Mouse (Mus musculus) limb, embryonic 14.5 days (tissue): ENCODE results near the gene Ctf1. TPM values are rescaled to one million over a fixed set of nuclear protein-coding genes. Genes with fewer than 3 reads are reported as not detected.

ENCODE experiments used
- ATAC-seq: fragments of 200-750 bp; cut with Nextera tagmentation; 2 replicates; pipeline ENCODE4 v1.8.0; 2017; ENCODE audit warnings: low read depth, moderate number of reproducible peaks, moderate TSS enrichment; ENCODE audit not compliant: low FRiP score
- DNase-seq: peaks from one replicate; pipeline ENCODE4 v3.0.0-alpha.2; 2015; ENCODE audit warnings: low spot score
- H3K27ac ChIP-seq: fragments of 300-500 bp; sonication (generic); replicated peaks from 2 replicates; pipeline ENCODE4 v1.5.1; 2014; ENCODE audit warnings: low read depth, mild to moderate bottlenecking, low read length, moderate library complexity, mixed read lengths
- H3K27me3 ChIP-seq: fragments of 300-500 bp; sonication (generic); 2 replicates; pipeline ENCODE4 v1.6.1; 2014; ENCODE audit warnings: low read length, mixed read lengths; ENCODE audit not compliant: control insufficient read depth, insufficient read depth
- H3K36me3 ChIP-seq: fragments of 300-500 bp; sonication (generic); 2 replicates; pipeline ENCODE4 v1.6.1; 2014; ENCODE audit warnings: mild to moderate bottlenecking, low read length, moderate library complexity, mixed read lengths; ENCODE audit not compliant: control insufficient read depth, insufficient read depth
- H3K4me1 ChIP-seq: fragments of 300-500 bp; sonication (generic); 2 replicates; pipeline ENCODE4 v1.6.1; 2014; ENCODE audit warnings: antibody characterized with exemption, low read length, mixed read lengths; ENCODE audit not compliant: control insufficient read depth, insufficient read depth
- H3K4me2 ChIP-seq: fragments of 300-500 bp; sonication (generic); replicated peaks from 2 replicates; pipeline ENCODE4 v1.6.1; 2014; ENCODE audit warnings: low read depth, mild to moderate bottlenecking, low read length, moderate library complexity; ENCODE audit not compliant: severe bottlenecking
- H3K4me3 ChIP-seq: fragments of 300-500 bp; sonication (generic); replicated peaks from 2 replicates; pipeline ENCODE4 v1.5.1; 2014; ENCODE audit warnings: low read length
- H3K9ac ChIP-seq: fragments of 300-500 bp; sonication (generic); 2 replicates; pipeline ENCODE4 v1.6.1; 2014; ENCODE audit warnings: mild to moderate bottlenecking, low read depth, low read length, moderate library complexity; ENCODE audit not compliant: severe bottlenecking
- H3K9me3 ChIP-seq: fragments of 300-500 bp; sonication (generic); 2 replicates; pipeline ENCODE4 v1.6.1; 2016; ENCODE audit warnings: low read length; ENCODE audit not compliant: control insufficient read depth
- POLR2A ChIP-seq: fragments of 200-500 bp; IDR thresholded peaks from 2 replicates; pipeline ENCODE4 v1.8.0; 2012; ENCODE audit warnings: inconsistent platforms, mild to moderate bottlenecking, moderate library complexity, borderline replicate concordance; ENCODE audit not compliant: insufficient read depth, insufficient read length; ENCODE audit errors: extremely low read depth
- WGBS: fragments of 180-500 bp; shearing (Covaris S2); extraction: QIAGEN DNeasy Blood & Tissue Kit; methylation state at CpG from one replicate; pipeline ENCODE4 v1.1.7; 2014; 5-methylcytosine and 5-hydroxymethylcytosine counted together
- microRNA counts: library from miRNA; unstranded; fragments of <30 nt; microRNA quantifications from one replicate; lab custom pipeline; 2016
- microRNA-seq: library from miRNA; unstranded; fragments of <30 nt; microRNA quantifications from one replicate; pipeline ENCODE4, GENCODE M21; 2016
- polyA plus RNA-seq, 2 experiments: library from polyadenylated mRNA; depleted of rRNA in 1 of 2; stranded (reverse) in 1 of 2; unstranded in 1 of 2; fragments of >200 nt; fragmentation: Nextera tagmentation in 1 of 2; extraction: Ambion mirVana in 1 of 2; gene quantifications; 2 replicates each; pipeline versions ENCODE4 v1.2.1 to v1.2.3; 2012 to 2014

The Ctf1 gene
- polyA plus RNA-seq, 2 experiments: 34.9 to 53.6 TPM

DNA sequence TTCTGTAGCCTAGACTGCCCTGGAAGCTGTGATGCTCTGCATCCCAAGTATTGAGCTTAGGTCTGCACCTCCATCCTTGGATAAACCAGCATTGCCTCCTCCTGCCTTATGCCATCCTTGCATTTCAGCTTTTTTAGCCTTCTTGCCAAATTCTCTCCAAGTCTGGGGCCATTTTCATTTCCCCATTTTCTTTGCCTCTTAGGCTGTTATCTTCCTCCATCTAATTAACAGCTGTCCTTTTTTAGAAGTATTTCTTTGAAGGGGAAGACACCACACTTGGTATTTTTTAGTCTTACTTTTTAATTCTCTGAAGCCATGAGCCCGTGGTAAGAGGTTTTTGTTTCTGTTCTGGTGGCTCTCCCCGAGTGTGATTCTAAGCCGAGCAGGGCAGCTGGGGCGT lies 51.1 kb downstream of the Ctf1 start:
- H3K27me3 ChIP-seq: no peaks in the 10 kb centered on the region
- ATAC-seq (no peak), DNase-seq (no peak)
- H3K4me3 ChIP-seq: no peak overlapping the region
- no peak overlapping the region for H3K9ac ChIP-seq
- H3K4me1 ChIP-seq: peaks cover 7% of the 10 kb centered on the region; the same call in 1 of the 2 replicates
- no peak for TF ChIP-seq POLR2A
- no peak overlapping the region for H3K4me2 ChIP-seq
- peaks cover 85% of the 10 kb centered on the region for H3K36me3 ChIP-seq
- 87% methylated on average over 4 of the region's 4 CpGs for WGBS
- no peak overlapping the region for H3K27ac ChIP-seq
- no peaks in the 10 kb centered on the region for H3K9me3 ChIP-seq

DNA sequence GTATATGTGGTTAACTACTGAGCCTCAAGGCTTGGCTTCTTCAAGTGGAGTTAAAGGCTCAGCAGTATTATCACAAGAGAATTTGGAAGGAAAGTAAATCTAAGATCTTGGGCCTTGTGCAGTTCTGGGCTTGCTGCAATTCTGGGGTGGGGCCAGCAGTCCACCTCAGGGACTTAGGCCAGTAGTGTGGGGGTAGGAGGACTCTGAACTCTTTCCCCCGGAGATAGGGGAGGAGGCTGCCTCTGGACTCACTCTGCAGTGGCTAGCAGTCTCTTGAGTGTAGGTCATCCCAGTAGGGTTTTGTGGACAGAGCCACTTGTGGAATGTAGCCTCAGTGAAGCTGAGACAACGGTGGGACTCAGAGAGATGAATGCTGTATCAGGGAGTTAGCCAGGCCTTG lies 53.2 kb downstream of the Ctf1 start:
- WGBS: 97% methylated on average over 2 of the region's 2 CpGs
- Histone ChIP-seq H3K9ac (no peak overlapping the region), H3K4me2 (no peak overlapping the region), H3K9me3 (no peaks in the 10 kb centered on the region), H3K27ac (no peak overlapping the region), H3K4me1 (peaks cover 8% of the 10 kb centered on the region), H3K36me3 (peaks cover 70% of the 10 kb centered on the region), H3K4me3 (no peak overlapping the region), H3K27me3 (no peaks in the 10 kb centered on the region)
- no peak for DNase-seq
- no peak for ATAC-seq
- no peak for TF ChIP-seq POLR2A

DNA sequence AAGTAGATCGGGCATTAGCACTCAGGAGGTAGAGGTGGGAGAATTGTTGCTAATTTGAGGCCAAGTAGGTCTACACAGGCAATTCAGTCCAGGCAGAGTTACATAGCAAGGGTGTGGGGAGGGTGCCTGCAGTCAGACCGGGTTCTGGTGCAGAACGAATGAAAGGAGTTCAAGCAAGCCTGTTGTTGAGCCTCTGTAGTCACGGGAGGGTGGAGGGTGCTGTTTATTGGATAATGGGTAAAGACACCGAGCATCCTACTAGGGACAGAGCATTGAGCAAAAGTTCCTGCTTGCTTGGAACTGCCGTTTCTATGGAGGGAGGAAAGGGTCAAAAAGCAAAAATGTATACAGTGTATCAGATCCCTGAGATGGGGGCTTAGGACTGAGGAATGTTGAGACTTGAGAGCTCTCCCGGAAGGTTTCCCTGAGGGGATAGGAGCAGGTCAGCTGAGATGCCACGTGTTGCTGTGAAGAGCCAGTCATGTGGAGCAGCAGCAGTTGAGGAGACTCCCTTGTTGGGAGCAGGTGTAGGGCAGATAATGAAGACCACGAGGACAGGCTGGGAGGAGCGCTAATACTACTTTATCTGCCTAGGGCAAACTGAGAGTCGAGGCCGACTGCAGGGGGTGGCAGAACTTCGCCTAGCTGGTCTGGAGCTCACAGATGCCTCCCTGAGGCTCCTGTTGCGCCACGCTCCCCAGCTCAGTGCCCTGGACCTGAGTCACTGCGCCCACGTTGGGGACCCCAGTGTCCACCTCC lies 54.5 kb downstream of the Ctf1 start:
- H3K4me1 ChIP-seq: peaks cover 10% of the 10 kb centered on the region
- no peak overlapping the region for H3K27ac ChIP-seq
- H3K9ac ChIP-seq: no peak overlapping the region
- H3K4me2 ChIP-seq: no peak overlapping the region
- no peaks in the 10 kb centered on the region for H3K9me3 ChIP-seq
- ATAC-seq: no peak
- no peak overlapping the region for H3K4me3 ChIP-seq
- DNase-seq: no peak
- TF ChIP-seq POLR2A: no peak
- no peaks in the 10 kb centered on the region for H3K27me3 ChIP-seq
- H3K36me3 ChIP-seq: peaks cover 63% of the 10 kb centered on the region
- WGBS: 77% methylated on average over 17 of the region's 17 CpGs

MicroRNA genes within 50 kb of the gene (microRNA counts, 519-probe panel; counts per million panel counts)
- 2,210 counts per million, percentile 36 among the panel's probes with 10 or more counts for microRNA mmu-miR-762 (lab: Ali Mortazavi, UCI)

Small RNAs within 50 kb of the gene (microRNA-seq; reads per million reads assigned to microRNA genes)
- gene Mir762: not detected

Other genes starting within 250 kb of the Ctf1 start
- 49.8 and 57.2 TPM in 2 replicates for gene Fbrs, start 233.5 kb upstream of the Ctf1 start, polyA plus RNA-seq (2012; rRNA removed)
- gene Fbrs, start 233.5 kb upstream of the Ctf1 start, polyA plus RNA-seq (2014; fragmentation: Nextera tagmentation; extraction: Ambion mirVana): 17.3 and 21.1 TPM in 2 replicates
- 21.4 and 37.2 TPM in 2 replicates for gene Srcap, start 200.8 kb upstream of the Ctf1 start, polyA plus RNA-seq (2012; rRNA removed)
- gene Srcap, start 200.8 kb upstream of the Ctf1 start, polyA plus RNA-seq (2014; fragmentation: Nextera tagmentation; extraction: Ambion mirVana): 44.1 and 54.8 TPM in 2 replicates
- gene Gm42715, start 193.2 kb upstream of the Ctf1 start, polyA plus RNA-seq (2012; rRNA removed): 17.4 and 19.6 TPM in 2 replicates
- gene Gm42715, start 193.2 kb upstream of the Ctf1 start, polyA plus RNA-seq (2014; fragmentation: Nextera tagmentation; extraction: Ambion mirVana): 15.0 and 17.0 TPM in 2 replicates
- 2.4 and 4.5 TPM in 2 replicates for gene Tmem265, start 151.3 kb upstream of the Ctf1 start, polyA plus RNA-seq (2012; rRNA removed)
- 7.1 and 9.3 TPM in 2 replicates for gene Tmem265, start 151.3 kb upstream of the Ctf1 start, polyA plus RNA-seq (2014; fragmentation: Nextera tagmentation; extraction: Ambion mirVana)
- 99.1 and 103 TPM in 2 replicates for gene Phkg2, start 139.4 kb upstream of the Ctf1 start, polyA plus RNA-seq (2012; rRNA removed)
- gene Phkg2, start 139.4 kb upstream of the Ctf1 start, polyA plus RNA-seq (2014; fragmentation: Nextera tagmentation; extraction: Ambion mirVana): 36.3 and 41.9 TPM in 2 replicates
- gene Ccdc189, start 124.1 kb upstream of the Ctf1 start, polyA plus RNA-seq (2012; rRNA removed): 9.7 and 10.6 TPM in 2 replicates
- 5.4 and 8.1 TPM in 2 replicates for gene Ccdc189, start 124.1 kb upstream of the Ctf1 start, polyA plus RNA-seq (2014; fragmentation: Nextera tagmentation; extraction: Ambion mirVana)
- gene Rnf40, start 124.0 kb upstream of the Ctf1 start, polyA plus RNA-seq (2012; rRNA removed): 49.1 and 51.9 TPM in 2 replicates
- 42.5 and 49.5 TPM in 2 replicates for gene Rnf40, start 124.0 kb upstream of the Ctf1 start, polyA plus RNA-seq (2014; fragmentation: Nextera tagmentation; extraction: Ambion mirVana)
- gene Zfp629, start 96.9 kb upstream of the Ctf1 start, polyA plus RNA-seq (2012; rRNA removed): 23.8 and 24.5 TPM in 2 replicates
- 13.9 and 19.2 TPM in 2 replicates for gene Zfp629, start 96.9 kb upstream of the Ctf1 start, polyA plus RNA-seq (2014; fragmentation: Nextera tagmentation; extraction: Ambion mirVana)
- gene Bcl7c, start 3.8 kb upstream of the Ctf1 start, polyA plus RNA-seq (2012; rRNA removed): 74.7 and 90.0 TPM in 2 replicates
- 95.4 and 102 TPM in 2 replicates for gene Bcl7c, start 3.8 kb upstream of the Ctf1 start, polyA plus RNA-seq (2014; fragmentation: Nextera tagmentation; extraction: Ambion mirVana)
- 0.03 TPM in 1 of 2 replicates, not detected in the other for gene Ctf2, start 19.4 kb downstream of the Ctf1 start, polyA plus RNA-seq (2012; rRNA removed)
- 0.22 and 0.34 TPM in 2 replicates for gene Ctf2, start 19.4 kb downstream of the Ctf1 start, polyA plus RNA-seq (2014; fragmentation: Nextera tagmentation; extraction: Ambion mirVana)
- 64.5 and 81.3 TPM in 2 replicates for gene Fbxl19, start 31.8 kb downstream of the Ctf1 start, polyA plus RNA-seq (2012; rRNA removed)
- gene Fbxl19, start 31.8 kb downstream of the Ctf1 start, polyA plus RNA-seq (2014; fragmentation: Nextera tagmentation; extraction: Ambion mirVana): 4.4 and 6.8 TPM in 2 replicates
- gene Orai3, start 57.1 kb downstream of the Ctf1 start, polyA plus RNA-seq (2012; rRNA removed): 22.8 and 29.6 TPM in 2 replicates
- gene Orai3, start 57.1 kb downstream of the Ctf1 start, polyA plus RNA-seq (2014; fragmentation: Nextera tagmentation; extraction: Ambion mirVana): 10.5 and 11.6 TPM in 2 replicates
- 29.7 and 31.8 TPM in 2 replicates for gene Setd1a, start 63.9 kb downstream of the Ctf1 start, polyA plus RNA-seq (2012; rRNA removed)
- 27.3 and 32.0 TPM in 2 replicates for gene Setd1a, start 63.9 kb downstream of the Ctf1 start, polyA plus RNA-seq (2014; fragmentation: Nextera tagmentation; extraction: Ambion mirVana)
- gene Gm49388, start 72.9 kb downstream of the Ctf1 start, polyA plus RNA-seq (2012; rRNA removed): 0.44 and 0.61 TPM in 2 replicates
- gene Gm49388, start 72.9 kb downstream of the Ctf1 start, polyA plus RNA-seq (2014; fragmentation: Nextera tagmentation; extraction: Ambion mirVana): not detected in 2 replicates
- gene Hsd3b7, start 87.9 kb downstream of the Ctf1 start, polyA plus RNA-seq (2012; rRNA removed): 28.0 and 28.7 TPM in 2 replicates
- 14.3 and 16.5 TPM in 2 replicates for gene Hsd3b7, start 87.9 kb downstream of the Ctf1 start, polyA plus RNA-seq (2014; fragmentation: Nextera tagmentation; extraction: Ambion mirVana)
- gene Stx4a, start 111.6 kb downstream of the Ctf1 start, polyA plus RNA-seq (2012; rRNA removed): 116 and 147 TPM in 2 replicates
- 38.8 and 41.0 TPM in 2 replicates for gene Stx4a, start 111.6 kb downstream of the Ctf1 start, polyA plus RNA-seq (2014; fragmentation: Nextera tagmentation; extraction: Ambion mirVana)
- 43.9 and 52.1 TPM in 2 replicates for gene Stx1b, start 111.8 kb downstream of the Ctf1 start, polyA plus RNA-seq (2012; rRNA removed)
- gene Stx1b, start 111.8 kb downstream of the Ctf1 start, polyA plus RNA-seq (2014; fragmentation: Nextera tagmentation; extraction: Ambion mirVana): 4.0 and 6.3 TPM in 2 replicates
- gene Zfp646, start 163.5 kb downstream of the Ctf1 start, polyA plus RNA-seq (2012; rRNA removed): 19.1 and 20.1 TPM in 2 replicates
- gene Zfp646, start 163.5 kb downstream of the Ctf1 start, polyA plus RNA-seq (2014; fragmentation: Nextera tagmentation; extraction: Ambion mirVana): 12.4 and 15.3 TPM in 2 replicates
- gene Zfp668, start 164.1 kb downstream of the Ctf1 start, polyA plus RNA-seq (2012; rRNA removed): 11.0 and 14.9 TPM in 2 replicates
- gene Zfp668, start 164.1 kb downstream of the Ctf1 start, polyA plus RNA-seq (2014; fragmentation: Nextera tagmentation; extraction: Ambion mirVana): 10.9 and 14.8 TPM in 2 replicates
- gene Prss53, start 178.2 kb downstream of the Ctf1 start, polyA plus RNA-seq (2012; rRNA removed): 6.9 and 9.6 TPM in 2 replicates
- gene Prss53, start 178.2 kb downstream of the Ctf1 start, polyA plus RNA-seq (2014; fragmentation: Nextera tagmentation; extraction: Ambion mirVana): 1.3 and 2.0 TPM in 2 replicates
- not detected in 2 replicates for gene Gm21974, start 182.7 kb downstream of the Ctf1 start, polyA plus RNA-seq (2012; rRNA removed)
- gene Gm21974, start 182.7 kb downstream of the Ctf1 start, polyA plus RNA-seq (2014; fragmentation: Nextera tagmentation; extraction: Ambion mirVana): not detected in 2 replicates
- 242 and 335 TPM in 2 replicates for gene Vkorc1, start 182.9 kb downstream of the Ctf1 start, polyA plus RNA-seq (2012; rRNA removed)
- 244 and 256 TPM in 2 replicates for gene Vkorc1, start 182.9 kb downstream of the Ctf1 start, polyA plus RNA-seq (2014; fragmentation: Nextera tagmentation; extraction: Ambion mirVana)
- gene Bckdk, start 191.3 kb downstream of the Ctf1 start, polyA plus RNA-seq (2012; rRNA removed): 67.0 and 94.6 TPM in 2 replicates
- 116 and 122 TPM in 2 replicates for gene Bckdk, start 191.3 kb downstream of the Ctf1 start, polyA plus RNA-seq (2014; fragmentation: Nextera tagmentation; extraction: Ambion mirVana)
- gene Kat8, start 199.8 kb downstream of the Ctf1 start, polyA plus RNA-seq (2012; rRNA removed): 35.2 and 43.4 TPM in 2 replicates
- gene Kat8, start 199.8 kb downstream of the Ctf1 start, polyA plus RNA-seq (2014; fragmentation: Nextera tagmentation; extraction: Ambion mirVana): 39.1 and 45.4 TPM in 2 replicates
- 6.3 and 7.0 TPM in 2 replicates for gene Prss8, start 217.4 kb downstream of the Ctf1 start, polyA plus RNA-seq (2012; rRNA removed)
- gene Prss8, start 217.4 kb downstream of the Ctf1 start, polyA plus RNA-seq (2014; fragmentation: Nextera tagmentation; extraction: Ambion mirVana): 6.2 and 7.0 TPM in 2 replicates
- 14.5 and 16.9 TPM in 2 replicates for gene Prss36, start 234.0 kb downstream of the Ctf1 start, polyA plus RNA-seq (2012; rRNA removed)
- gene Prss36, start 234.0 kb downstream of the Ctf1 start, polyA plus RNA-seq (2014; fragmentation: Nextera tagmentation; extraction: Ambion mirVana): 11.7 and 14.1 TPM in 2 replicates